Mouse (Mus musculus) lung, adult 18-20 months (tissue): Measurements from ENCODE around the gene Scfd2.
A peak's percentile ranks its signal among the peaks of the same experiment; 100 is the strongest.

Source experiments
- DNase-seq, 2 experiments: peaks; one replicate each; pipeline ENCODE4 v3.0.0; 2022; ENCODE audit warnings: mixed read lengths in 2 of 2

The Scfd2 gene

GRCm38 (mm10) chr5:74230525-74230924 lies 301.0 kb downstream of the Scfd2 start:
- DNase-seq: no peak

DNA sequence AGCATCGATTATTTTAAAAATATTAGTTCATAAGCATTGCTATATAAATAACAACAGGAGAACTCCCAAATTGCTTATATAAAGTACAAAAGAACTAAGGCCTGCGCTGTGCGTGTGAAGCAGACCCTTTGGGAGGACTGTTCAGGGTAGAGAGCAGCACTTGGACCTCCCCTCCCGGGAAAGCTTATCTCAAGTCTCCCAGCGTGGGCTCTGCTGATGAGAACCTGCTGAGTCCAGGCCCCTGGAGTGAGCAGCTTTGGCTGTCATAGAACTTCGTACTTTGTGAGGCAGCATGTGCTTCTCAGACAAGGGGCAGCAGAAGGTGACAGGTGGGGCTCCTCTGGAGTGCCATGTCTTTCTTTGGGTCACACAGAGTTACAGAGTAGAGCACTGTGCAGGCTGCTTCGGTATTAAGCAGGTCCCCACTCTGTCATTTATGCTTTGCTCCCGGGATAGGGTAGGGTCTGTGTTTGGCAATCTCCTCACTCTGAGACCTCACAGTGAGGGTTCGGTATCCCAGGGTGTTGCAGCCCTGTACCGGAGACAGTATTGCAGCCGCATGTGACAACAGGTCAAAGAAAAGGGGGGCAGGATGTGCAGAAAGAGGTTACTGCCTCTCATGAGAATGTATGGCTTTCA lies 301.7 kb downstream of the Scfd2 start:
- no peak for DNase-seq

DNA sequence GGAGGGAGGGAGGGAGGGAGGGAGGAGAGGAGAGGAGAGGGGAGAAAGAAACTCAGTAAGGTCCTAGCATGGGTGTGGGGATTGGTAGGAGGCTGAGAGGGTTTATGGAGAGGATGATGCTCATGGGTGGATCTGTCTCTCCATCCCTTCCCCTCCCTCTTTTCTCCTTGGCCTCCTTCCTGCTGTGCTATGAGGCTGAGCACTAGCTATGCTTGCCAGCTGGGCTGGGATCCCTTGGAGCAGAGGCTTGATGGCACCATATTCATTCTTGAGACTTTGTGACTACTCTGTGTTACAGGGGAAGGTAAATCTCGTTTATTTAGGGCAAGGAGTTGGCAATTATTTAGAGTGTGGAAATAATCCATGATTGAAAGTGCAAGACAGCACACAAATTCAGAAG lies 302.6 kb downstream of the Scfd2 start:
- DNase-seq: no peak

DNA sequence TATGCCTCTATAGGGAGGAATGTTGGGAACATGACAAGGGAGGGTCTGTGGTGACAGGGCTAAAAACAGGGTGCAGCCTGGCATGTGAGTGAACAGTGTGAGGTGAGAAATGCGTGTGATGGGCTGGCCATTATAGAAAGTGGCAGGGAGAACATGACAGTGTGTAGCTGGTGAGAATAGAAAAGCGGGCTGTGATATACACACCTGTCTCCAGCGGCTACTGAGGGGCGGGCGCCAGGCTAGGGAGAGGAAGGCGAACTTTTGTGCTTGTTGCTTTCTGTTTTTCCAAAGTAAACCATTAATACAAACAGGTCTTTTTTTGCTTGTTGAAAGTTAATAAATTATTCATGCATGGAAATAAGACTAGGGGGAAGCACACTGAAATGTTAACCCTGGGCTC lies 304.2 kb downstream of the Scfd2 start:
- DNase-seq: no peak

DNA sequence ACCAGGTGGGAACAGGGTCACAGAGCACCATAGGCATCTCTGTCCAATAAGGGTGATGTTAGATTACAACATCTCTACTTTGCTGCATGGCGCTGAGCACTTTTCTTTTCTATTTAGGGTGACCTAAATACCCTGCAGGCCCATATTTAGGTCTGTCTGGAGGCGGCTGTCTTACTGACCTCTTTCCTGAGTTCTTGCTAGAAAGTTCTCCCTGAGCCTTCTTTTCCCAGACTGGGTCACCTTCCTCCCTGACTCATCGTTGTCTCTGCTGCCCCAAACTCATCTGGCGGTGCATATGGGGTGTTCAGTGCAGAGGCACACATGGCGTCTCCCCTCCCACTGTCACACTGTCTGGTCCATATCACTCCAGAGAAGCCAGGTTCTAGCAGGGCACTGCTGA lies 305.4 kb downstream of the Scfd2 start:
- DNase-seq: no peak

DNA sequence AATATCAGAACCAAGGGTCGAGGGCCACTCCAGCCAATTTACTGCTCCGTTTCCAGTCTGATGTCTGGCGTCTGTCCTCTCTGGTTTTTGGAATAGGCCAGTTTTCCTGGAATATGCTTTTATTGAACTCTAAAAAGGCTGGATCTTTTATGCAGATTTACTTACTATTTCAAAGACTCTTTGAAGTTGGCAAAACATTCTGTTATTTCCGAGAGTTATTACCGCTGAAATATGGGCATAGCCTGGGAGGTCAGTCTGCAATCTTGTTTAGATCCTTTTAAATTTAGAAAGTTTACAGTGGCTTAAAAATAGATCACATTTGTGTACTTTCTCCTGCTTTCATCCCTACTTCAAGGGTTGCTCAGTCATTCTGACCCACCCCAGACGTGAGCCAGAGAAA lies 307.1 kb downstream of the Scfd2 start:
- DNase-seq: no peak

DNA sequence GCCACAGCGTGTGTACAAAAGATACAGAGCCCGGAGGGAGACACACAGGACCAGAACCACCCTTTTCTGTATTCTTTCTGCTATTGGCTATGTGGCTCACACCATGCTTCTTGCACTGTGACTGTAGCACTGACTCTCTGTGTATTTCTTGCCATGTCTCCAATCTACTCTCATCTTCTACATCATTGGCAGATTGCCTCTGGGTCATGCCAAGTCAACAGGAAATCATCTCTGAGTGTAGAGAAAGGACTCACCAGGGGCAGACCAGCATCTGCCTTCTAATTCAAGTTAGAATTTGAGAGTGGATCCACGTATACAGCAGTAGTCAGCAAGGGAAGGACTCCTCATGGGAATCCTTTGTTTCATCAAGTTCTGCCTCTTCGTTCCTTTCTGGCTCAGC lies 308.9 kb downstream of the Scfd2 start:
- DNase-seq: no peak

DNA sequence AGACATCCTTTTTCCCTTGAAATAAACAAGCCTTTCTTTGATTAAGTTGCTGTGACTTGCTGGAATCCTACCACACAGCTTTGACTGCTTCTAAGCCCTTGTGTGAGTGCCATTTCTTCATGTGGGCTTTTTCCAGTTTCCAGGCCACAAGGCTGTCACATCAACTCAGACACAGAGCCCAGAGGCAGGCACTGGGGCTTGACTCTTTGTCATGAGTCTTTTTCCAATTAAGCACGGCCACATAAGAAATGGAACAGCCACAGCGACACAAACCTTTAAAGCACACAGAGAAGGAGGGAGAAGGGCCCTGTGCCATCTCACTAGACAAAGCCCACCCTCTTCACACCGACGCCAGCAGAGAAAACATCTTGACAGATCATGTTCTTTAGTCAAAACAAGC lies 313.0 kb downstream of the Scfd2 start:
- no peak for DNase-seq

DNA sequence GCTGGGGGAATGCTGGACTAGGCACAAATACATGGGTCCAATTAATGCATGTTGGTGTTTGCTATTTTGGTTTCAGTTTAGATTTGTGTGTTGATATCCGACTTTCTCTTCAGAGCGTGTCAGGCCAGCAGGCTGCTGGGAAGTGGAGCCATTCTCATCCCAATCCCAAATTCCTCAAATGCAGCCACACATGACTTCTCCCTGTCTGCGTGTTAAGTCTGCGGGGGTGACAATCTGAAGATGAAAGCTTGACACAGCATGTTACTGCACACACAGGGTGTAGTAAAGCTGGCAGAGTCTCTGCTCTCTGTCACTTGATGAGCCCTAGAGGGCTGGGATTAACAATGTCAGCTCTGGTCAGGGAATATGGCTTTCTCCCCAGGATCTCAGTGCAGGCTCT lies 316.4 kb downstream of the Scfd2 start:
- no peak for DNase-seq

DNA sequence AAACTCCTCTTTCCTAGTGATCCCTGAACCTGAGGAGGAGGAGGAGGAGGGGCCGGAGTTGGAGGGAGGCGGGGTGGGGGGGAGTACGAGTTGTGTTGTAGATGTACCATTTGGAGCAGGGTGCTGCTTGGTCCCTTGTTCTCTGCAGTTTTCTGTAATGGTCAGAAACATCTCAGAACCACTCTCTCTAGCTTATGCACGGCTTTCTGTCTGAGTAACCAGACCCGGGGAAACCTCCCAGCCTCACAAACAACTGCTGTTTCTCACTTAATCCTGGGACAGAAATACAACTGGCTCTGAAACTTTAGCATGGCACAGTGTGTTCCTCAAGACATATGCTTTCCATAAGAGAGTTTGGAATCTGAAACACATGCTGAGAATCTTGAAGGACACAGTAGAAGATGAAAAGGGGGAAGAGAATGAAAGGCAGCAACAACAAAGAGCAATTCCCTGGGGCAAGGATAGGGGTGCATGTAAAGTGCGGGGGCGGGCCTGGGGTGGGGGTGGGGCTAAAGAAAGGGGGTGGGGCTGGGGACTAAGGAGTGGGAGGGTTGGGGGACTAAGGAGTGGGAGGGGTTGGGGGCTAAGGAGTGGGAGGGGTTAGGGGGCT lies 317.0 kb downstream of the Scfd2 start:
- DNase-seq: no peak

- DNase-seq: no peak
Measured at GRCm38 (mm10) chr5:74211346-74211745, 320.2 kb downstream of the Scfd2 start.

DNA sequence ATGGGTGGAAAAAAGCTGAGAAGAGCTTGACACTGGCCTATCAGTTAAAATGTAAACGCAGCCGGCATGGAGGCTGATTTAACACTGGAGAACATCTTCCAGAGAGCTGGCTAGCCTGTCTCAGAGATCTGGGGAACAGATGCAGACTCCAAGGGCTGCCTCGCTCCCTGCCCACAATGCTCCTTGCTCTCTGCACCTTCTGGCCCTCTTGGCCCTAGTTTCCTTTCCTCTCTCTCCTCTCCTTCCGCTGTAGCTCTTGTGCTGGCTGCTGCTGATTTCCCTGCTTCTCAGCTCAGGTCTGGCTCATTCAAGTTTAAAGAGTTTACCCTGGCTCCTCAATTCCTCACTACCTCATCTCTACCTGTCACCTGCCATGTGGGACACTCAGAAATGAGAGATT lies 321.9 kb downstream of the Scfd2 start:
- no peak for DNase-seq

DNA sequence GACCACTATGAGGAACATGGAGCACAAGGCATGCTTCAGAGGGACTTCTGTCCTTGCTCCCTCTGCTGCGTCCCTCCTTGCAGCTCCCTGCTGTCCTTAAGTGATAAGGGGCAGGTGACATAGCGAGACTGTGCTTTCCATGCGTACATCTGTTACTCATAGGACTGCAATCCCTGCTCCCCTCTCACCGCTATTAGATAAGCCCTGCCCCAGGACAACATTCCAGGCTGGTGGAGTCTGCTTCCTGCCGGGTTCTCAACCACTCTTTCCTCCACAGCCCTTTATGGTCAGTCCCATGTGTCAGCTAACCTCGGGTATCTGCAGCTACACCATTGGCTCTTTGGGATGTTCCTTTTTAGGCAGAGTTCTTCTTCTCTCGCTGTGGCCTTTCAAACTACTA lies 323.1 kb downstream of the Scfd2 start:
- no peak for DNase-seq

DNA sequence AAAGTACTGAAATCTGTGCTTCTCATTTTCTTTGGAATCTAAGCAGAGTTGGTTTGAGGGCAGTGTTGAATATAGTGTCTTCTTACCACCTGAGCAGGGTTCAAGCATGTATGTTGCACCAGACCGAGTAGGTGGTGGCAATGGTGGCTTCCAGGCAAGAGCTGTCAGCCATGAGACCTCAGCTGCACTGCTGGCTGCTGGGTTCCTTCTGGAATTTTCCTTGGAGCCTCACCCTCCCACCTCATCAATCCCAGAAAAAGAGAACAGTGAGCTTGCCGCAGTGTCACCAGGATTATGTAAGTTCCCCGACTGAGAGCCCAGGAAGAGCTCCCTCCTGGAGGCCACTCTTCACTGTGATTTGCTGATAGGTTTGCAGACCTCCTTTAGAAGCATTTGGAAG lies 324.4 kb downstream of the Scfd2 start:
- no peak for DNase-seq

- DNase-seq: no peak
Measured at GRCm38 (mm10) chr5:74206649-74207048, 324.9 kb downstream of the Scfd2 start.

DNA sequence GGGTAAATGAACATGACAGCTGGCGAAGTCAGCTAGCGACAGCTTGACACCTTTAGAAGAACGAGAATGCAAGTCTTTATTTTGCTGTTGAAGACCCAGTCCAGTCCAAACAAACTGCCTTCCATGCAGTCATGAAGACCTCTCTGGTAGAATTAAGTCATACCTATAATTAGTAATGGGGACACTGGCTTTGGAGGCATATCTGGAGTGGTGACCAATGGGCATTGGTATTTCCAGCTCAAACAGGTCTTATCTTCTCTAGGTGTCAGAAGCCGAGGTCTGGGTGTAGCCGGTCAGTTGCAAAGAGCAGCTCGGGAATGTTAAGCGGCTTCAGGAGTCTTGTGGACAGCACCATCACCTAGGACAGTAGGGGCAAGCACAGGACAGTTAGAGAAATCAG lies 325.5 kb downstream of the Scfd2 start:
- no peak for DNase-seq

DNA sequence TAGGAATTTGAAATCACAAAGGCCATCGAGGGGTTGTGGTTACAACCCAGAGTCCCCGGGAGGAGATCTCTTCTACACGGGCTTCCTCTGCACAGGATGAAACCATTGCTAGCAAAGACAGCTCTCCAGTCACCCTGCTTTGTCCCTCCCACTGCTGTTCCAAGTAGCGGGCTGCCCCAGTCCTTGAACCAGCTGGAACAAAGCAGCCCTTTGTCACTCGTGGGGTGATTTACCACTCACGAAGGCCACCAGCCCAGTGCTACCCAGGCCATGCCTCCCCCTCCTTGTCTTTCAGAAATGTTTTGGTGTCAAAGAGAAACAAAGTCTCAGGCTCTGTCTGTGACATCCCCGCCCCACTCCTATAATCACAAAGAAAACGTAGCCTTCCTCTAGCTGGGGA lies 326.1 kb downstream of the Scfd2 start:
- DNase-seq: no peak

DNA sequence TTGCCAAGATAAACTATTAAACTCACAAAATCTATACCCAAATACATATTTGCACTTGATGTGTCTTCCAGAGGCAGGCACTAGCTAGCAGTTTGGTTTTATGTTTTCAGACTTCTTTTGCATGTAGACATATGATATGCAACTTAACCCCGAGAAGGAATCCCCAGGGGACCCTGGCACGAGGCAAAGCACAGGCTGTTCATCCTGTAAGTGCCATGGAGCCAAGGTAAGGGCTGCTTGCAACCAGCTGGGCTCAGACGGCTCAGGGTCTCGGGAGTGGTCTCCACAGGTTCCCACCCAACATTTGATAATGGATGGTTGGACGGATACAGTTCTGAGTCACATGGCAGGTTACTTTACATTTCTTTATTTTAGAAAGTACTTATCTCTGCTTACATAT lies 327.1 kb downstream of the Scfd2 start:
- DNase-seq: no peak

DNA sequence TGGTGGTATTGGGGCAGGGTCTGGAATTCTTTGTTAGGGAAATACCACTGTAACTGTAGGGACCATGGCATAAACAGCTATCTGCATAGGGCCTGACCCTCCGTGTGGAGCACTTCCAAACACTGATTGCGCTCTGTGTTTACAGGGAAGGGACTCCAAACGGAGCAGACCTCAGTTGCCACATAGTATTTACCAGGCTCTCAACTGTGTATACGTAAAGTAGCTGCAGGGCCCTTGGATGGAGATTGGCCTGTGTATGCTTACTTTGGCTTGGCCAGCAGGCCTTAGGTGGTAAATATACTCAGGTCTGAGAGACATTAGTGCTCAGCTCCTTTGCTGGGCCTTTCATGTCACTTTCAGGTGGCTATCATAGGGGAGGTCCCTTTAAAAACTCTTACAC lies 329.0 kb downstream of the Scfd2 start:
- peak; percentile 43 to 58 for DNase-seq

DNA sequence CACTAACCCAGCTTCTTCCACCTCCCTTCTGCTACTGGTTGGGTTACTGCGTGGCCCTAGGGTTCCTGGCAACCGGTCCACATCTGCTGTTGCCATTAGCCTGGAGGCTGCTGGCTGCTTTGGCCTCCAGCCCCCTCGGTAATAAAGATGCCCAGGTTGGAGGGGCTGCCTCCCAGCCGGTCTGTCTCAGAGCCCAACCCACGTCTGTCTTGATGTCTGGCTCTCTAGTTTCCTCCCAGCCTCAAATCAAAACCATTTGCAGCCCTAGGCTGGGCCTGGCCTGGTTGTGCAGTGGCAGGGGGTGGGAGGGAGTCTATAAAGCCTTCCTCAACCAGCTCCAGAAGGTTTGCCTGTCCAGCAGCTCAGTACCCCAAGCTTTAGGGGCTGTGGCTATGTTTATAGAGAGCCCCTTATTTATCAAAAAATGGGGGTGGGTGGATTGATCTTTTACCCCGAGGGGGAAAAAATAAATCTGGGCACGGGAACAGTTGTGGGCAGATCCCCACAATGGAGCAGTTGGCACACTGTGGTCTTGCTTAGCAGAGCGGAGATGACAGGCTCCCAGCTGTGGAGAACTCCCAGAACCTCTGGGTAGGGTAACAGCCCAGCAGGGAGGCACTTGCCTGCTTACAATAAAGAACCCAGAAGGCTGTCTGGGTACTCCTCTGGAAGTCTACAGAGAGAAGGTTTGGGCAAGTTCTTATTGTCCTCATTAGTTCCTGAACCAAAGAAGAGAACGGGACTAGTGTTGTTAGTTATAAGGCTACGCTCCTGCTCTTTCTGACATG lies 329.8 kb downstream of the Scfd2 start:
- DNase-seq: no peak

GRCm38 (mm10) chr5:74200481-74200880 lies 331.1 kb downstream of the Scfd2 start:
- no peak for DNase-seq

- DNase-seq: no peak
Measured at GRCm38 (mm10) chr5:74199793-74200192, 331.8 kb downstream of the Scfd2 start.

DNA sequence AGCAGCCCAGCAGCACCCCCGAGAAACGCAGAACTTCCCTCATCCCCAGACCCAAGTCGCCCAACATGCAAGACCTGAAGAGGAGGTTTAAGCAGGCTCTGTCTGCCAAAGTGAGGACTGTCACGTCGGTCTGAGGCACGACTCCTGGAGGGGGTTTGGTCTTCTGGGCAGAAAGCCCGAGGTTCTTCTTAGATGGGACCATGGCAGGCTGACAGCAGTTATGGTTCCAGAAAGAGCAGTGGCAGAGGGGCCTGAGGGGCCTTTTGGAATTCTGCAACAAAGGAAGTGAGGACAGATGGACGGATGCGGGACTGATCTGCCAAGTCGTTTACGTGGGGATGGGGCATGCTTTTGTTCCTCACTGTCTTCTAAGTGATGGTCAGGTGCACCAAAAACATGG lies 333.1 kb downstream of the Scfd2 start:
- no peak for DNase-seq

DNA sequence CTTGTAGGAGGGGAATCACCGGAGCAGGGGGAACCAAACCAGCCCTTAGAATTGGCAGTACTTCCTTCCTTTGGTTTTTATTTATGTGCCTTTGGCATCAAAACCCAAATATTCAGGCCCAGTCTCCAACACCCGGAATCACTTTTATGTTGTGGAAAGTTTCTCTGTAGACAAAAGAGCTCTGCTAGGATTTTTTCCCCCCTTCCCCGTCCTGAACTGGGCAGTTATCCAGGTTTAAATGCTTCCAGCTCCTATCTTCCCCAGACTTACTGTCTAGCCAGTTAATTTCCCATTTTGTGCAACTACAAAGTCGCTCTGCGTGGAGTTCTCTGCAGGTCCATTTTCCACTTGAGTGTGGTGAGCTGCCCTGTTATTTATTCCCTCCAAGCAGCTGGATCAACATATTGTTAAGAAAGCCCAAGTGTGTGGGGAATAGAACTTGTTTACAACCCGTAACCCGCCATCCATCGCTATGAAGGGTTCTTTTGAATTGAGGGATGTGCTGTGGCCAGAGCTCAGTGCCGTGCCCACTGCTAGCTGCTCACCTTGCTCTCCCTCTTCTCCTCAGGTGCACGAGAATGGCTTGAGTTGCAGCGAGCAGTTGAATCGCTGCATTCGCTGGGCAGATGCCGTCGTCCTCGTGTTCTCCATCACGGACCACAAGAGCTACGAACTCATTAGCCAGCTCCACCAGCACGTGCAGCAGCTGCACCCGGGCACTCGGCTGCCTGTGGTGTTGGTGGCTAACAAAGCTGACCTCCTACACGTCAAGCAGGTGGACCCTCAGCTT lies 333.8 kb downstream of the Scfd2 start:
- DNase-seq: no peak
